Mouse (Mus musculus) lung, postnatal 0 days (tissue): Measurements from ENCODE around the gene Babam1.

Experiments used
- CTCF ChIP-seq: IDR thresholded peaks from 2 replicates; pipeline ENCODE4 v1.5.1; 2016; ENCODE audit warnings: antibody characterized with exemption, mild to moderate bottlenecking
- EP300 ChIP-seq: IDR thresholded peaks from 2 replicates; pipeline ENCODE4 v1.6.1; 2016; ENCODE audit warnings: antibody characterized with exemption, mild to moderate bottlenecking, control low read depth

GRCm38 (mm10) chr8:71370711-71371235 lies 25.9 kb upstream of the Babam1 start:
- TF ChIP-seq CTCF = no peak
- no peak for TF ChIP-seq EP300
